Mouse (Mus musculus) stomach, postnatal 0 days (tissue): ENCODE measurements around the gene Pkp1. TPM values are rescaled to one million over a fixed set of nuclear protein-coding genes. Genes with fewer than 3 reads are reported as not detected.

Source experiments
- ATAC-seq: fragments of 200-750 bp; cut with Nextera tagmentation; 2 replicates; pipeline ENCODE4 v1.8.0; 2017; ENCODE audit not compliant: low FRiP score, low TSS enrichment
- DNase-seq: peaks from one replicate; pipeline ENCODE4 v3.0.0-alpha.2; 2016; ENCODE audit warnings: low spot score
- H3K27ac ChIP-seq: fragments of 300-500 bp; sonication (generic); replicated peaks from 2 replicates; pipeline ENCODE4 v1.5.1; 2014; ENCODE audit warnings: mild to moderate bottlenecking, control low read depth
- H3K27me3 ChIP-seq: fragments of 300-500 bp; sonication (generic); 2 replicates; pipeline ENCODE4 v1.6.1; 2014; ENCODE audit warnings: low read length; ENCODE audit not compliant: control insufficient read depth, insufficient read depth
- H3K36me3 ChIP-seq: fragments of 300-500 bp; sonication (generic); 2 replicates; pipeline ENCODE4 v1.6.1; 2014; ENCODE audit warnings: low read length, mixed read lengths; ENCODE audit not compliant: control insufficient read depth, insufficient read depth
- H3K4me1 ChIP-seq: fragments of 300-500 bp; sonication (generic); replicated peaks from 2 replicates; pipeline ENCODE4 v1.6.1; 2014; ENCODE audit warnings: antibody characterized with exemption; ENCODE audit not compliant: control insufficient read depth, insufficient read depth
- H3K4me2 ChIP-seq: fragments of 300-500 bp; sonication (generic); replicated peaks from 2 replicates; pipeline ENCODE4 v1.6.1; 2014; ENCODE audit warnings: low read depth, mild to moderate bottlenecking, control low read depth, moderate library complexity
- H3K4me3 ChIP-seq: fragments of 300-500 bp; sonication (generic); 2 replicates; pipeline ENCODE4 v1.5.1; 2014; ENCODE audit warnings: low read depth, low read length, control low read depth
- H3K9ac ChIP-seq: fragments of 300-500 bp; sonication (generic); 2 replicates; pipeline ENCODE4 v1.6.1; 2014; ENCODE audit warnings: mild to moderate bottlenecking, low read length, control low read depth, mixed read lengths
- H3K9me3 ChIP-seq: fragments of 300-500 bp; sonication (generic); 2 replicates; pipeline ENCODE4 v1.6.1; 2016; ENCODE audit warnings: low read length; ENCODE audit not compliant: control insufficient read depth
- CTCF ChIP-seq: IDR thresholded peaks from 2 replicates; pipeline ENCODE4 v1.5.1; 2016; ENCODE audit warnings: antibody characterized with exemption, low read depth, mild to moderate bottlenecking, moderate library complexity
- EP300 ChIP-seq: optimal IDR thresholded peaks from 2 replicates; pipeline ENCODE3; 2016; ENCODE audit warnings: antibody characterized with exemption
- WGBS: fragments of 180-500 bp; shearing (Covaris S2); extraction: QIAGEN DNeasy Blood & Tissue Kit; methylation state at CpG from one replicate; pipeline ENCODE4 v1.1.7; 2014; 5-methylcytosine and 5-hydroxymethylcytosine counted together
- polyA plus RNA-seq: library from polyadenylated mRNA; unstranded; fragments of >200 nt; fragmentation: Nextera tagmentation; extraction: Ambion mirVana; gene quantifications from 2 replicates; pipeline ENCODE4 v1.2.1, GENCODE M21; 2015

Gene Pkp1
- polyA plus RNA-seq, 1 experiment from 2014 or later: 29.8 TPM

DNA sequence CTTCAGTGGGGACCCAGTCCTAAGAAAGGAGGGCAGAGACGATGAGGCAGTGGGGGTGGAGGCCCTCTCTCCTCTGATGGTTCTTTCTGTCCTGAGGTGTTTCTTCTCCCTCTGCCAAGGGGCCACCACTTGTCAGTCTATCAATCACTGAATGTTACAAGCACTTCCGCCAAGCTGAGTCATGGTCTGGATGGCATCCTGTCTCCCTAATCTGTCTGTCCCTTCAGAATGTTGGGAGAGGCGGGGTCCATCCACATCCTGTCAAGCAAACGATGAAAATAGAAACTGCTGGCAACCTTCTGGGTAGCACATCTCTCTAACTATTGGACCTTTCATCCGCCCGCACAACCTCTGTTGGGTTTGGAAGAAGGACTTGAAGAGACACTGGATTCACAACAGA lies 74.5 kb downstream of the Pkp1 start:
- H3K4me1 ChIP-seq: no peaks in the 10 kb centered on the region
- H3K9ac ChIP-seq: no peak overlapping the region
- H3K9me3 ChIP-seq: no peaks in the 10 kb centered on the region
- ATAC-seq (no peak), DNase-seq (no peak)
- H3K4me2 ChIP-seq: no peak overlapping the region
- no peak overlapping the region for H3K27ac ChIP-seq
- H3K27me3 ChIP-seq: no peaks in the 10 kb centered on the region
- H3K4me3 ChIP-seq: no peak overlapping the region
- whole genome bisulfite sequencing: 60% methylated on average over 6 of the region's 6 CpGs
- H3K36me3 ChIP-seq: no peaks in the 10 kb centered on the region
- TF ChIP-seq EP300 (no peak), CTCF (no peak)

DNA sequence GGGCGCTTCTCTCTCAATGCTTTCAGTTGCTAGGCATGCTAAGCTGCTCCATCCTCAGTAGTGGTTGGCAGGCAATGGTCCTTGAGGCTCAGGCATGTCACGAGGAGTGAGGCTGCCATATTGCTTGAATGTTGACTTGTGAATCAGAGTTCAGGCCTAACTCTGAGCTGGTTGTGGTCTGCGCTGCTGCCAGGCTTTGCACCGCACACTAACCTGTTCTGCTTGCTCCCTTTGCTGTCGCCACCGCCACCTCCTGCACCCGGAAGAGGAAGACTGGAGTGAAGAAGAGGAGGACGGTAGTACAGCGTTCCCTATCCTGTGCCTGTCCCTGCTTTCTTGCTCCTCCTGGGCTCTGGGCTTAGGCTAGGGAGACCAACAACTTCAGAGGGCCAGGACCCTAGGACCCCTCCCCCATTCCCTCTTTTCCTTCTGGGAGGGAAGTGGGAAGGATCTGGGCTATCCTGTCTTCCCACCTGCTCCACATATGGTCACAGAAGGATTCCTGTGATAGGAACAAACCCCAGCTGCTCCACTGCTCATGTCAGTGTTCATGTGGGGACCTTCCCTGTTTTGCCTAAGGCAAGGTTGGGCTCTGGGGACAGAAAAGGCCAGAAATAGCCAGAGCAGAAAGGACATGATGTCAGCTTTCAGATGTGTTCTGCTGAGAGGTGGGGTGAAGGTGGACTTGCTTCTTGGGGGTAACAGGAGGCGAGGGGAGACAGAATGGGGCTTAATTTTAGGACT lies 75.3 kb downstream of the Pkp1 start:
- Histone ChIP-seq H3K9ac (no peak overlapping the region), H3K27ac (no peak overlapping the region), H3K9me3 (no peaks in the 10 kb centered on the region), H3K27me3 (no peaks in the 10 kb centered on the region), H3K4me1 (no peaks in the 10 kb centered on the region), H3K36me3 (no peaks in the 10 kb centered on the region), H3K4me2 (no peak overlapping the region), H3K4me3 (no peak overlapping the region)
- DNase-seq: no peak
- TF ChIP-seq EP300 (no peak), CTCF (no peak)
- no peak for ATAC-seq
- 89% methylated on average over 10 of the region's 10 CpGs for WGBS

DNA sequence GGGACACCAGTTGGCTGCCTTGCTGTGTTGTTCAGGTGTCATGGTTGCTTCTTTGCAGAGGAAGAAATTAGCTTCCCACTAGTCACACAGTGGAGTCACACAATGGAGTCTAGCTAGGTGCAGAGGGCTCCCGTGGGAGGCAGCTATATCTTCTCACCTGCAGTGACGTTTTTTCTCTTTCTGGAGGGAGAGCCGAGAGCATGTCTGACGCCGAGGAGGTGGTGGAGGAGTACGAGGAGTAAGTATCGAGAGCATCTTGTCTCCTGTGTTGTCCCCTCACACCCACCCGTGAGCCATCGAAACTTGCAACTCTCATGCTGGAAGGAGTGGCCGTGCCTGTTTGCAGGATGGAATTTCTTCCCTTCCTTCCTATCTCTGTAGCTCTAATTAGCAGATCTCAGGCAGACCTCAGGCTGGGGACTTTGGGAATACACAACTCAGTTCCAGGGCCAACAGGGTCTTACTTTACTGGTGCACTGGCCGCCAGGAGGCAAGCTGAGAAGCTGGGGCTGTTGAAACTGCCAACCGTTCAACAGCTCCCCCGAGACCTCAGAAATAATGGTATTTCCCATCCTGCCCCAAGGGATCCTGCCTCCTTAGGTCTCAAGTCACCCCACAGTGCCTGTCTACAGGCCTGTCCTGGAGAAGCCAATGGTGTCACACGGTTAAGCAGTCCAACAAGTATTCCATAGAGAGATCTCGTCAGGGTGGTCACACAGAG lies 78.2 kb downstream of the Pkp1 start:
- WGBS: 66% methylated on average over 15 of the region's 15 CpGs
- Histone ChIP-seq H3K9ac (no peak overlapping the region), H3K4me3 (no peak overlapping the region), H3K36me3 (no peaks in the 10 kb centered on the region), H3K27me3 (no peaks in the 10 kb centered on the region), H3K27ac (no peak overlapping the region), H3K9me3 (no peaks in the 10 kb centered on the region), H3K4me2 (no peak overlapping the region), H3K4me1 (no peaks in the 10 kb centered on the region)
- no peak for DNase-seq
- ATAC-seq: no peak
- TF ChIP-seq EP300: no peak
- TF ChIP-seq CTCF: no peak

DNA sequence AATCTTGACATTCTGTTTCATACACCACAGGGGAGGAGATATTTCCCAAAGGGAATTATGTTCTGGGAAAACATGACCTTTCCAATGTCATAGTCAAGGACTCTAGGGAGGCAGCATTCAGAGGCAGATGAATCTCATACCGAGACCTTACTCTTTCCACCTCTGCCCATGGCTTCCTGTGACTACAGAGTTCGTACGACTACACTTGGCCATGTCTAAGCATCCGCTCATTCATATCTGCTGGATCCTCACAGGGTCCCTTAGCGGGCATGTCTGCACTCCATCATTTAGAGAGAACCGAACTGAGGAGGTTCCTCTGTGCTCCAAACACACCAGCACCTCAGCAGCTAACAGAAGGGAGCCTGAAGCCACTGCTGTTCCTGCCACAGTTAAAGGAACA lies 79.9 kb downstream of the Pkp1 start:
- no peak overlapping the region for H3K27ac ChIP-seq
- no peaks in the 10 kb centered on the region for H3K4me1 ChIP-seq
- H3K27me3 ChIP-seq: no peaks in the 10 kb centered on the region
- 83% methylated on average over 6 of the region's 6 CpGs for WGBS
- no peaks in the 10 kb centered on the region for H3K36me3 ChIP-seq
- H3K9ac ChIP-seq: no peak overlapping the region
- ATAC-seq (no peak), DNase-seq (no peak)
- no peak overlapping the region for H3K4me3 ChIP-seq
- H3K4me2 ChIP-seq: no peak overlapping the region
- no peaks in the 10 kb centered on the region for H3K9me3 ChIP-seq
- no peak for TF ChIP-seq EP300

DNA sequence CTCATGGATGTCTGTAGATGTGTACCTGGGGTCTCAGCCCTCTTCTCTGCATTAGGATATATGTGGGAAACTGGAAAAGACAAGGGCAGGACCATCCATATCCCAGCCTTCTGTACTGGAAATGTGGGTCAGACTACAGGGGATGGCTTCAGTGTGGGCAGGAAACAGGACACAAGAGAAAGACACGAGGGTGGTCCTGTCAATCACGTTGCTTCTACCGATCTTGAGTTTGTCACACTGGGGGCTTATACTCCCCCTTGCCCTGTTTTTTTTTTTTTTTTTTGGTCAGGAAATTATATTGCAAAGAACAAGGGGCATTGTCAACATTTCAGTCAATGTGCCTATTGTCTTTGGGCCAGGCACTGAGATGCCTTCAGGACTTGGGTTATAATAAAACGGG lies 80.4 kb downstream of the Pkp1 start:
- no peak for ATAC-seq
- Histone ChIP-seq H3K9me3 (no peaks in the 10 kb centered on the region), H3K4me3 (no peak overlapping the region), H3K27ac (no peak overlapping the region), H3K9ac (no peak overlapping the region), H3K27me3 (no peaks in the 10 kb centered on the region), H3K4me1 (no peaks in the 10 kb centered on the region), H3K4me2 (no peak overlapping the region), H3K36me3 (no peaks in the 10 kb centered on the region)
- TF ChIP-seq EP300 (no peak), CTCF (no peak)
- DNase-seq: no peak
- WGBS: 71% methylated on average over 4 of the region's 4 CpGs
